Mouse (Mus musculus): ENCODE measurements around the gene Ecel1.

The Ecel1 gene

DNA sequence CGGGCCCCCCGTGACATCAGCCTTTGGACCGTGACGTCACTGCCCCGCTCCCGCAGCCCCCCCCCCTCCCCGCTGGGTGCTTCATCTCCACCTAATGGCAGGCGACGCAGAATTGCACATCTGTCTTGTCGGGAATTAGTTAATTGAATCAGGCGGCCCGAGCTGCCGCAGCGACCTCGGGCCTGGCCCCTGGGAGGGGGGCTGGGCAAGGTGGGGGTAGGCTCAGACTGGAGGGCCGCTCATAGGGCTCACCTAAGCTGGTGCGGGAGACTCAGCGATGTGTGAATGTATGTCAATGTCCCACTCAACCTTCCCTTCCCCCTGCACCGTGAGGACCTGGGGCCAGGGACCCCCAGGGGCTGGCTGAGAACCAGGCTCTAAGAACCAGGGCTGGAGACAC lies 14.1 kb upstream of the Ecel1 start:
- no peak for DNase-seq (ENCODE audit: low spot score)

DNA sequence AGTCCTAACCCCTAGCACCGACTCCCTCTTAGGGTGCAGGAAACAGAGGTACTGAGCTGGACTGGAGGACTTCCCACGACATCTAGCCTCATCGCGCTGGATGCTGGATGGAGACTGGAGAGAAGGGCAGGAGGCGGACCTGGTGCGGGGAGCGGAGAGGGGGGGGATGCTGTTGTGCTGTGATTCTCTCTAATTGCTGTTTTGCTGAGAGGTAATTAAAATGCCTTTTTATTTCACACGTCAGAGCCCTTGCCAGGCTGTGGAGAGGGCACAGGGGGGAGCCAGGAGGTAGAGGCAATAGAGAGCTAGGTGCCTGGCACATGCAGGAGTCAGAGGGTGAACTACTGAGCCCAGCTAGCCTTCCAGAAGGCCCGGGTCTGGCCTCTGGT lies 8.5 kb upstream of the Ecel1 start:
- no peak for DNase-seq (ENCODE audit: low spot score)

DNA sequence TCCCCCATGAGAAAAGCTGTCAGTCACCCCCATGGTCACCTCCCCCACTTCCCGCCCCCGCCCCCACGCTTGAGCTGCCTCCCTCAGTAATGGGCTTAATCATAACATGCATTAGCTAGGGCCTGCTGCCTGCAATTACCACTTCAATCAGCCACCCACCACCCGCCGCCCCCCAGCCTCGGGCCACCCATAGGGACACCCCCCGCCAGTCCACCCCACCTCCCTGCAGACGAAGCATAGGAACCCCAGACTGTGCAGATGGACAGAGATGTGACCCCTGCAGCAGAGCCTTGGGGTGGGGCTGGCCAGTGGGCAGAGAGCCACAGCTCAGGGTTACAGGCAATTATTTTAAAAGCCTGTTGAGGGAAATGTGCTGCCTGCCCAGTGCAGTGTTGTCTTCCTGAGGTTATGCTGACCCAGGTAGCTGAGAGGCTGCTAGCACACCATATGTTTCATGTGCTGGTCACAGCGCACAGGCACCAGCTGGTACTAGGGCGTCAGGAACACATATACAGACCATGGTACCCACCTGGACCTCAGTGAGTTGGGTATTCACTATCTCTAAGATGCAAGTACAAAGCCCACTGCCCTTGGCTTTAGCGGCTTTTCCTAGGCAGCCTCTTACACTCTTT lies 8.0 kb upstream of the Ecel1 start:
- no peak for DNase-seq (ENCODE audit: low spot score)

DNA sequence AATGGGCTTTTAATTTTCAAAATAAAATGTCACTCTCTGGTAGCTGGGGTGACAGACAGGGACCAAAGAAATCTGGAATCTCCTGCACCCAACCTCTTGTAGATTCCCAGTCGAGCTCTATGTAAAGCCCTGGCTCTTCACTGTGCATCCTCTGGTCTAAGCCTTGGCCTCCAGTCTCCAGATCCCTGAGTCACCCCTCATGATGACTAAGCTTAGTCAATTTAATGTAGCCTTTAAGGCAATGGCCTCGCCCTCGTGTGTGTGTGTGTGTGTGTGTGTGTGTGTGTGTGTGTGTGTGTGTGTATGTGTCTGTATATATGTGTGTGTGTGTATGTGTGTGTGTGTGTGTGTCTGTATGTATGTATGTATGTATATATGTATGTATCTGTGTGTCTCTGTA lies 3.1 kb upstream of the Ecel1 start:
- no peak for DNase-seq (ENCODE audit: low spot score)

DNA sequence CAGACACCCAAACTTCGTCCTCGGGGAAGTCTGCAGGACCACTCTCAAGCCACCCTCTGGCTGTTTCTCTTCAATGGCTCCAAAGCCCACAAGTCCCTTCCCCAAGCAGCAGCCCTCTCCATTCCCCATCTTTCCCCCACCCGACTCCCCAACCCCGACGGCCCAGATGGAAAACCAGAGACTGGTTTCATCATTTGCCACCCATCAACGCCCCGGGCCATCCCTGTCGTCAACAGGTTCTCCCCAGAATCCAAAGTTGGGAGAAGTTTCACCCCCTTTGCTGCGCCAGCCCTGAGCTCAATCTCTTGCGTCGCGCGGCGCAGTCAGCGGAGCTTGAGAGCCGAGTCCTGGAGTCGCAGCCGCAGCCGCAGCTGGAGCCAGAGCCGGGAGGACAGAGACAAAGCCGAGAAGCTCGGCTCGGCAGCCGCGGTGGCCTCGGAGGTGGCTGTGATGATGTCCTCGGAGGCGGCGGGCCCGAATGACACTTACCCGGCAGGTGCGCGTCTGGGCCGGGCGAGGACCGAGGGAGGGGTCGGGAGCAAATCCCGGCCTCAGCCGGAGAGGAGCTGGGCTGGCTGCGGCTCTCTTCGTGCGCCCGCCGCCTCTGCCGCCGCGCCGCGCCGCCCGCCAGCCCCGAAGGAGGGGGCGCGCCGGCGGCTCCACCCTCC lies 656 bp downstream of the Ecel1 start:
- DNase-seq (ENCODE audit: low spot score): no peak

DNA sequence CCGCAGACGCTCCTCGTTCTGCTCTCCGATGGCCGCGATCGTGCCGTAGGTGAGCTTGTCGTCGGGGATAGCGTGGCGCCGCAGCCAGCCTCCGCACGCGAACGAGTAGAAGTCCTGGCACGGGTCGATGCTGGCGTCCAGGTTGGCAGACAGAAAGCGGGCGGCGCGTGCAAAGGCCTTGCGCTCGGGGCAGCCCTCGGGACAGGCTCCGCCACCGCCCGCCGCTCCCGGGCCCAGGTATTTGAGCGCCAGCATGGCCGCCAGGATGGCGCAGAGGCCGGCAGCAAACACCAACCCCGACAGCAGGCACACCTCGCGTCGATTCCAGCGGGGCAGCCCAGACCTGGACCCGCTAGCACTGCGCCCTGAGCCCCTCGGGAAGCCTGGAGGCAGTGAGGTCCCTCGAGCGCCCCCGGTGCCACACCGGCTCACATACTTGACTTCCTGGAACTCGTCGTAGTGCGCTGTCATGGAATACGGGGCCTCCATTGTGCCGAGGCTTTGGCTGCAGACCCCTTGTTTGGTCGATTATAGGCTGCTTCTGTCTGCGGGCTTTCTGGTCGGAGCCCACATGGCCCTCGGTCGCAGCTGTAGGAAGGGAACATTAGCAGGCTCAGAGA lies 1.7 kb downstream of the Ecel1 start:
- no peak for DNase-seq (ENCODE audit: low spot score)

DNA sequence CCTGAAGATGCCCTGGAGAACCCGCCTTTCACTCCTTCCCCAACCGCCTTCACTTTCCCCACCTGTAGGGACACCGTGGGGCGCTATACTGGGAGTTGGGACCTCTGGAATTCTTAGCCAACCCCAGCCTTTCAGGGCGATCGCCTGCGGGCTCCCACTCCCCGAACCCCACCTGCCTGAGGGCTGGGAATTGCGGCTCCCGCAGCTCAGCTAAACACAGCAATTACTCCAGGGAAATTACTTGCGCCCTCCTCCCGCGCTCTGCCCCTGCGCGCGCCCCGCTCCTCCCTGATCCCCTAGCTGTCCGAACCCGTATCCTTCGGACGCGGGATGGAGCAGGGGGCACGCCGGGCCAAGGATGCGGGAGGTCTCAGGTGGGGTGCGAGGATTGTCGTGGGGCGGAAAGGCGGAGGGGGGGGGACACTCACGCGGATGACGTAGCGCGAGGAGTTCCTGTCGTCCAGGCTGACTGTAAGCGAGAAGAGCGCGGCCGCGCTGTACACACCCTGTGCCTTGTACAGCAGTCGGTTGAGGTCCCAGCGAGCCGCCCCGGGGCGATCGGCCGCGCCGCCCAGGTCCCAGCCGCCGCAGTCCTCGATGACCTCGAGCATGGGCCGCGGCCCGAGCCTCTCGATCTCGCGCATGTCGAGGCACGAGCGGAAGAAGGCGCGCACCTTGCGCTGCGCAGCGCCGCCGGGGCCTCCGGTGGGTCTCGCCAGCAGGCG lies 2.4 kb downstream of the Ecel1 start:
- DNase-seq (ENCODE audit: low spot score): no peak

DNA sequence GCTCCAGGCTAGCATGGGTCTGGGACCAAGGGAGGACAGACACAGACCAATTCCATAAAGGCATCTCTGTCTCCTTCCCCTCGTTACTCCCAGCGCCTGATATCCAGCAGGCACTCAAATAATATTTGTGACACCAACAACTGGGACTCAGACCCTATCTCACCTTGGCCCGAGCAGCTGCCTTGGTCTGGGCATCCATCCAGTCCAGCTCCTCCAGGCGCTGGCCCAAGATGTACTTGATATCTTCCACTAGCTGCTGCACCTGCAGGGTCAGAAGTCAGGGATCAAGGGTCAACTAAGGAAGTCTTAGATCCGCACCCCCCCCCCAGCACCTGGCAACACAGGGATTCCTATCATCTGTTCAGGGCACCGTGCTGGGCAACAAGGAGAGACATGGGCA lies 5.0 kb downstream of the Ecel1 start:
- DNase-seq (ENCODE audit: low spot score): no peak

DNA sequence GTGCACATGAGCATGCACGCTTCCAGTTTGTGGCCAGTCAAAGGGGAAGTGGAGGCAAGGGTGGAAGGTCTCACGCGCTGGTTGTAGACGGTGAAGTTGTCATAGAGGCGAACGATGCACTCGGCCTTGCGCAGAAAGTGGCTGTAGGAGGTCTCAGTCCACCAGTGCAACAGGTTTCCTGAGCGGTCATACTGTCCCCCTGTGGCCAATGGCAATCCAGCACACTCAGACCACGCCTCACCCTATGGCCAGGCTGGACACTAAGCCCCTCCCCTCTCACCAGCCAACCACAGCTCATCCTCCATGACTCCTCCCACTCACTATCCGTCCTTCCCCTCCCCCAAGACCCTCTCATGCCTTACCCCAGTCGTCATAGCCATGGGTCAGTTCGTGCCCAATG lies 6.9 kb downstream of the Ecel1 start:
- no peak for DNase-seq (ENCODE audit: low spot score)

DNA sequence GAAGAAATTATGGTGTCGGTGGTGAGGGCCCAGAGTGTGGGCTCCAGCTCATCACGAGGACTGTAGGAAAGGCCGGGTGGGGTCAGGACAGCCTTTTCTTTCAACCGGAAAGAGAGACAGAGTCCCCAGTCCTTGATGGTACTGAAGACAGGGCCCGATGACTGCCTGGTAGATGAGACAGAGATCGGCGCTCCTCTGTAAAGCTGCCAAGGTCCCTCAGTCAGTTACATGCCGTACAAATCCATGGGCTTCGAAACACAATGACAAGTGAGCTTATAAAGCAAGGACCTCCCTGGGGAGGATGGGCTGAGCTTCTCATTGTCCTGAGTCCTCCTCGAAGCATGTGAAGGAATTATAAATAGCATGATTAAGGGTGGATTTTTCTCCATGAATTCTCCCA lies 13.2 kb downstream of the Ecel1 start:
- no peak for DNase-seq (ENCODE audit: low spot score)

DNA sequence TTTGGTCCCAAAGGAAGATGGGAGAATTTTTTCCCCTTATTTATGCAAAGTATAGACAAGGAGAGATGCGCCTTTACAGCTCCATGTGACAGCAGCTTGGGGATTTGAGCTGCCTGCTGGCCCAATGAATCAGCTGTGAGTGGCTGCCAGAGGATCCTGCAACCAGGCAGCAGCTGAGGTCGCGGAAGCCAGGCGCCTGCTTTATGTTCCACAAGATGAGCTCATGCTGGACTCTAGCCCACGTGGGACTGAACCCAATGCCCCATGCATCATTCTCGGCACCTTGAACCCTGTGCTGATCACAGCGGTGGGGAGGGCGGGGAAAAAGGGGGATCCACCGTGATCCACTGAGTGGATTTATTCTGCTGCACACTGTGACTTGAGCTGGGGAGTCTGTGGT lies 13.9 kb downstream of the Ecel1 start:
- peak; percentile 63 for DNase-seq (ENCODE audit: low spot score)

DNA sequence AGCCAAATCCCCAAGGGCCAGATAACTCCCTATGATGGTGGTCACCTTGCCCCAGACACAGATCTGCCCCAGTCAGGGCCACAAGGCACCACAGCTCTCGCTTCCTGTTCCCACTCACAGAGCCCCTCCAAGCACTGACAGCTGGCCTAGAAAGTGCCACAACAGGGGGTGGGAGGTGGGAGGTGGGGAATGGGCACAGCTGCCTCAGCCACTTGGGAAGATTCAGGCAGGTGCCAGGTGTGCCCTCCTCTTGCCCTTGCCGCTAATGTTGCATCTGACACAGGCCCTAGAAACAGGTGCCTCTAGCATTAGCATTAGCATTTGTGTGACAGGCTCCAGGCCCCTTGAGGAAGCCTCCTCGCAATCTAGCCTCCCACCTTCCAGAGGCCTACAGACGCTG lies 14.8 kb downstream of the Ecel1 start:
- DNase-seq (ENCODE audit: low spot score): no peak

DNA sequence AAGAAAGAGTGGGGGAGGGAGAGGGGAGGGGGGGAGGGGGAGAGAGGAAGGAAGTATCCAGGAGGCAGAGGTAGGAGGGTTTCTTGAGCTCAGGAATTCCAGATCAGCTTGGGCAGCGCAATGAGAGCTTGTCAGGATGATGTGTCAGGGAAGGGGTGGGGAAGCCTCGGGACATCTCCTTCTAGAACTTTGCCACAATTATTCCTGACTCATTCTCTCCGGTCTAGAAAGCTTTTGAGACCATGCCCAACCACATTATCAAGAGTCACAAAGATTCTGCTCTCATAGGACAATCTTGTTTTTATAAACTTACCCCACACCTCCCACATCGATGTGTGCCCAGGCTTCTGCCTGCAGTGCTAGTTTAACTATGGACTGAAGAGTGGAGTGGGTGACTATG lies 24.5 kb downstream of the Ecel1 start:
- peak; percentile 29 for DNase-seq (ENCODE audit: low spot score)

DNA sequence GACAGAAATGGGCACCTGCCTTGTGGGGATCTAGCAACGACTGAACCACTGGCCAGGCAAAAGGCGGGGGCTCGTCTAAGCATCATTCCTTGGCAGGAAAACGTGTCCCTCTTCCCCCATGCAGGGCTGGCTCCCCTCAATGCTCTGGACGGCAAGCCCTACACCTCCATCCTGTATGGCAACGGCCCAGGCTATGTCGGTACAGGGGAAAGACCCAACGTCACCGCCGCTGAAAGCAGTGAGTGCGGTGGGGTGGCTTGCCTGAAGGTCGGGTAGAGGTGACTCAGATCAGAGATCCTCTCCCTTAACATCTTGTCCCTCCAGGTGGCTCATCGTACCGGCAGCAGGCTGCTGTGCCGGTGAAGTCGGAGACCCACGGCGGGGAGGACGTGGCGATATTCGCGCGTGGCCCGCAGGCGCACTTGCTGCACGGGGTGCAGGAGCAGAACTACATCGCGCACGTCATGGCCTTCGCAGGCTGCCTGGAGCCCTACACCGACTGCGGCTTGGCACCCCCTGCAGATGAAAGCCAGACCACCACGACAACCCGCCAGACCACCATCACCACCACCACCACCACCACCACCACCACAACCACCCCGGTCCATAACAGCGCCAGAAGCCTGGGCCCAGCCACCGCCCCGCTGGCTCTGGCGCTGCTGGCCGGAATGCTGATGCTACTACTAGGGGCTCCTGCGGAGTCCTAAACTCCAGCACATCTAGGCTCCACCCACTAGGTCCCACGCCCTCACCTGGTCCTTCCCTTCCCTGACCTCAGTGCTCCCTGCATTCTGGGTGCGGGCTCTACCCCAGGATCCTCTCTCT lies 28.9 kb downstream of the Ecel1 start:
- no peak for DNase-seq (ENCODE audit: low spot score)

DNA sequence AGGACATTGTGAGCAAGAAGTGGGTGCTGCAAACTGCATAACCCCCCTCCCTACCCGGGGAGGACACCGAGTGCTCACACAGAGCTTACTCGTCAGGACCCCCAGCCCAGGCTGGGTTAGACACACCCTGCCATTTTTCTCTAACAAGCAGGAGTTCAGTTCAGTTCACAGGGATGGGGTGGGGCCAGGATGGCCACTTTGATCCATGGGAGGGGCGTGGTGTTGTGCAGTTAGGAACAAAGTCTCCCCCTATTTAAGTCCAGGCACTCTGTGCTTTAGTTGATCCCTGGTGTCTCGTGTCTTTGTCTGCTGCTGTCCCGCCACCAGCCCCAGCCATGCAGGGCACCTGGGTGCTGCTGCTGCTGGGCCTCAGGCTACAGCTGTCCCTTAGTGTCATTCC lies 31.6 kb downstream of the Ecel1 start, which contains the start of gene Akp3:
Gene Akp3 (plus strand): TSS at position 301 of the 400 bp plus-strand sequence.
- DNase-seq (ENCODE audit: low spot score): no peak

DNA sequence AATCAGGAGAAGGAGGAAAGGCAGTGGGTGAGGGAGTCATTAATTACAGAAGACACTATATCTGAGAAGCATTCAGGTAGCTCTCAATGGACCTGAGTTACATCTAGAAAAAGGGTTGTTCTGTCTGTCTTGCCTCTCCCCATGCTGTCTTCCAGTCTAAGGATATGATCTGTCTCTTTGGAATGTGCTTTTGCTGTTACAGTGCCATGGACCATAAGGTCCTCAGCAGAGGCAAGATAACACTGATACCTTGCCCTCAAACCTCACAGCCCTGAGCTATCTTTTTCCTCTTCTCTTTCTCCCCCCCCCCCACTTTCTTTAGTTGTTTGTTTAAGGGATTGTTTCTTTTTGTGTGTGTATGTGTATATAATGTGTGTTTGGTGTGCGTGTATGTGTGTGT lies 41.5 kb downstream of the Ecel1 start:
- no peak for DNase-seq (ENCODE audit: low spot score)

DNA sequence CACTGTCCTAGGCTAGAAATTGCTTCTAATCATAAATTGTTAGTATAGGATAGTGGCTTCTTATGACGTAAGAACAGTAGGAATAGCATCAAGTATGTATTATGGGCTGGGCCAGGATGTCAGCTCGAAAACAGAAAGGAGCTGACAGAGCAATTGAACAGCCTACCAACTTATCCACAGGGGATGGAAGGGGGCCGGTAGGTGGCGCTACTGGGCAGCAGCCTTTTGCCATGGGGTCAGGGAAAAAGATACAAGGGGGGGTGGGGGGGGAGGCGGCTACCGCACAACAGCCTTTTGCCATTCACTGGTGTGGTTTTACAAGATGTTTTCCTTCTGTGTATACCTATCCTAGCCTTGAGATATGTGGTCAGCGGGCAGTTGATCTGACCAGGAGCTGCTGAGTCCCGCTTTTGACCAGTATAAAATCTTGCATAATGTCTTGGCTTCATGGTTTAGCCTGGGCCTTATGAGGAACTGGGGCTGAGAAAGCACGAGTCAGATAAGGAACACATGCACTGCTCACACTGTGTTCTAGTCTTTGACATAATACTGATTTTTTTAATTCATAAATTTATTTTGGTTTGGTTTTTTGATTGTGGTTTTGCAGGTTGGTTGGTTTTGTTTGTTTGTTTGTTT lies 44.5 kb downstream of the Ecel1 start:
- peak; percentile 15 for DNase-seq (ENCODE audit: low spot score)

DNA sequence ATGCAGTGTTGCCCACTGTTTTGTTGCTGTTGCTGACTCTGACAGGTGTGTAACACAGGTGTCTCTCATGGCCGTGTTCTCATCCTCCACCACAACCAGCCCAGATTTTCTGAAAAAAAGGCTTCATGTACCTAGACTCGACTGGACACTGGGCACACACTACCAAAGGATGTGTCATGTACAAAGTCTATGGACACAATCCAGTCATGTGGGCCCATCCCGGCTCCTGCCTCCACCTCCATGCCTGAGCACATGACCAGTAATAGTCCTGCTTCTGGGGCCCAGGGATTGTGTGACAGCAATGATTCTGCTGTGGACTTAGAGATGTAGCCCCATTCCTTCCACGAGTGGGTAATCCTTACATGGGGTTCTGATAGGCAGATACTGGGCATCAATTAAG lies 47.8 kb downstream of the Ecel1 start:
- DNase-seq (ENCODE audit: low spot score): no peak

DNA sequence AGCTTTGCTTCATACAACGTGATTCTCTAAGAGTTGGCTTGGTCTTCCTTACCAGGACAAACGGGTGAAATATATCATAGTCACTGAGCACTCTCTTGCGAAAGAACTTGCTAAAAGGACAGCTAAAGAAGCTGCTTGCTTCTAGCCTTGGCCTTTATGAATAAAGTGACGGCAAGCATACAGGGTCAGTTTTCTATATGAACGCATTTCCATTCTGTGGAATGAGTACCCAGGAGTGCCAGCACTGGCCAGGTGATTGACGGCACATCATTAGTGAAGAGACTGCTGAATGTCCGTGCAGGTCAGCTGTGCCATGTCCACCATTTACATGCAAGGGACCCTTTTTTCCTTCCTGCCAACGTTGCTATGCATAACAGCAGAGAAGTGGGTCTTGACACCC lies 49.8 kb downstream of the Ecel1 start:
- peak; percentile 22 for DNase-seq (ENCODE audit: low spot score)

DNA sequence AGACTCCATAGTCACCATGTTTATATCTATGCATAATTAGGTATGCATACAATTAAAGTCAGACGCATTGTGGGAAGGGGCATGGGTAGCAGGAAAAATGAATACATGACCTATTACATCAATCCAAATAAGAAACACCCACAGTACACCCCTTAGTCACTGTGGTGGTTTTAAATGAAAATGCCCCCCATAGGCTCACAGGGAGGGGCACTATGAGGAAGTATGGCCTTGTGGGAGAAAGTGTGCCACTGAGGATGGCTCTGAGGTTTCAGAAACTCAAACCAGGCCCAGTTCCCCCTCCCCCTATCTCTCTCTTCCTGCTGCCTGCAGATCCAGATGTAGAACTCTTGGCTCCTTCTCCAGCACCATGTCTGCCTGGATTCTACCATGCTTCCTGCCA lies 52.4 kb downstream of the Ecel1 start:
- DNase-seq (ENCODE audit: low spot score): no peak

DNA sequence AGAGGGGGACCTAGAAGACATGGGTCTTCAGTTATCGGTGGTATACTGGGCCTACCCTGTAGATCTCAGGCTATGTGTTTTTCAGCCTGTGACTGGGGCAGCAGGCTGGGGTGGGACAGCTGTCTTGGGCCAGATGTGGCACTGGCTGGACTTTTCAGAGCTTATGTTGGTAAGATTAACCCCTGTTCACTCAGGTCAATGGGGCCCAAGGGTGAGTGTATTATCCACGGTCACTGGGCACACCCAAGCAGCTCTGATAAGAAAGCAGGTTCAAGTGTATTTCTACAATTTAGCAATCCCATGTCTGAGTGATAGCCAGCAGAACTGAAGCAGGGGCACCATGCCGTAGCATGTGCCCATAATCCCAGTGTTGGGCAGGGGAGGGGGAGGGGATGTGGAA lies 54.2 kb downstream of the Ecel1 start:
- DNase-seq (ENCODE audit: low spot score): no peak

DNA sequence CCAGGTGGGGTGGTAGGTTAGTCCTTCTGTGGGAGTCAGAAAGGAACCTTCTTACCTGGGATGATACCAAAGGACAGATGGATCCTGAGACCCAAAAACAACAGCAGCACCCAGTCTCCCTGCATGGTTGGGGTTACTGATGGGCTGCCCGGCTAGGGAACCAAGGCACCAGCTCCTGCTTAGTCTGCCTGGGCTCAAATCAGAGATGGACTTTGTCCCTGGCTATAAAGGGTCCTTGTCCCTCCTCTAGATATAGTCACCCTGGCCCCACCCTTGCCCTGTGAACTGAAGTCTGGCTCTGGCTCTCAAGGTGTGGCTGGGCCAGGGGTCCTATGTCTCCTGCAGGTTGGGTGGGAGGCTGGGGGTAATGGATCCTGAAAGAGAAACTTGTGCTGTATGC lies 54.9 kb downstream of the Ecel1 start, which contains the start of gene Alpi:
Gene Alpi (minus strand): TSS at position 196 of the 400 bp plus-strand sequence.
- no peak for DNase-seq (ENCODE audit: low spot score)
